Mouse (Mus musculus): ENCODE results near the gene Gm26566.

Gene Gm26566

GRCm38 (mm10) chr4:88721791-88722721 is at the start of gene Gm26566, which contains the start of gene Klhl9:
Gm26566 (plus strand) TSS chr4:88721805.
Klhl9 (minus strand) TSS chr4:88722465.
- peak; percentile 71 to 78 for DNase-seq (ENCODE audit: low read depth in 2 of 2, low spot score in 2 of 2)

- DNase-seq (ENCODE audit: low read depth in 2 of 2, low spot score in 2 of 2) = no peak
Measured at GRCm38 (mm10) chr4:88676824-88677223, 44.8 kb upstream of the Gm26566 start, which contains the start of gene Ifna16. Ifna16 (minus strand) TSS chr4:88676924.

GRCm38 (mm10) chr4:88680362-88680761 is 41.2 kb upstream of the Gm26566 start:
- peak; percentile 17 to 41 for DNase-seq (ENCODE audit: low read depth in 2 of 2, low spot score in 2 of 2)

DNA sequence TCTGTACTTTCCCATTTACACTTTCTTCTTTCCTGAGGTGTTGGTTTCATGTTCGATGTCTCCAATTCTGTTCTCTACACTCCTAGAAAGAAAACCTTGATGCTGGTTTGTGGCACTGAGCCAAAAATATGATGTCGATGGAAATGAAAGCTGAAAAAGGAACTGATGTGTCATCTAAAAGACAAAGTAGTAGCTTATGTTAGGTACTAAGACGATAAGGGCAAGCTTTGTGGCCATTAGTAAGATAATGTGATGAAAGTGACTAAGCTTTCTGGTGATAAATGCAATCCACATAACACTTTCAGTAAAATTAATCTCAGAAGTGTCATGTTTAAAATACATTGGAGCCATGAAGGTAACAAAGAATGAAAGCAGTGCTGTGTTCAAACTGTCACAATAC is 40.3 kb upstream of the Gm26566 start:
- no peak for DNase-seq (ENCODE audit: low read depth in 2 of 2, low spot score in 2 of 2)

- no peak for DNase-seq (ENCODE audit: low read depth in 2 of 2, low spot score in 2 of 2)
Measured at GRCm38 (mm10) chr4:88683812-88684211, 37.8 kb upstream of the Gm26566 start, which contains the start of gene Ifna2. Ifna2 (minus strand) TSS chr4:88683912.

DNA sequence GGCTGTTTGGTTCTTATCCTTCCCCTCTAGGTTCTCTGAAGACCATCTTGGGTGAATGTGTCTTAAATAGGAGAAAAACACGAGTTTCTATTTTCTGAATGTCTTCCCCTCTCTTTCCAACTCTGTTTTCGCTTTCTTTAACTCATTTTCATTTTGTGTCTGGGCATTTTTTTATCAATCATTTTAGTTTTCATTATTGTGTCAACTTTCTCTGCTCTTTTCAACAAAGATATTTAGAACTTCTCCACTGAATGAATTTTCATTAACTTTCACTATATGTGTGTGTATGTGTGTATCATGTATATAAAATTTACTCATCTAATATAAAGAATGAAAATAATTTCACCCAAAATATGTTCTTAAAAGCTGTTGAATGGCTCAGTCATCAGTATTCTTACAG is 30.3 kb upstream of the Gm26566 start, which contains the start of gene Ifnab:
TSS of gene Ifnab (minus strand) at position 101 of the 400 bp plus-strand sequence.
- no peak for DNase-seq (ENCODE audit: low read depth in 2 of 2, low spot score in 2 of 2)

DNA sequence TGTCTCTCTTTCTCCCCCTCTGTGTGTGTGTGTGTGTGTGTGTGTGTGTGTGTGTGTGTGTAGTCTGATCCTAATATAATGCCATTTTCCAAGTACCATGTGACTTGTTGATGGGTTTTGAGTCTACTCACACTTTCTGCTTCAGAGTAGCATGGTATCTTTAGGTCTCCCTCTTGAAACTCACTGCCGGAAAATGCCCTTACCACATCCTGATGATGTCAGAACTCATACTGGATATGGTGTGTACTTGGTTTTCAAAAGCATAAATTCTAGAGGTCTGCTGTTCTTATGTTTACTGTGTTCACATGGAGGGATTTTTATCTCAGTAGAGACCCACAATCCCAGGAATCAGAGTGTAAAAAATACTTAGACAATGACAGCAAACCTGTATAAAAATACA is 29.1 kb upstream of the Gm26566 start:
- peak; percentile 31 to 44 for DNase-seq (ENCODE audit: low read depth in 2 of 2, low spot score in 2 of 2)

- peak in 1 of 2 experiments; percentile 18 for DNase-seq (ENCODE audit: low read depth in 2 of 2, low spot score in 2 of 2)
Measured at GRCm38 (mm10) chr4:88693392-88693791, 28.2 kb upstream of the Gm26566 start.

GRCm38 (mm10) chr4:88696237-88696884 is 25.2 kb upstream of the Gm26566 start:
- DNase-seq (ENCODE audit: low read depth in 2 of 2, low spot score in 2 of 2) = peak; percentile 59 to 69

DNA sequence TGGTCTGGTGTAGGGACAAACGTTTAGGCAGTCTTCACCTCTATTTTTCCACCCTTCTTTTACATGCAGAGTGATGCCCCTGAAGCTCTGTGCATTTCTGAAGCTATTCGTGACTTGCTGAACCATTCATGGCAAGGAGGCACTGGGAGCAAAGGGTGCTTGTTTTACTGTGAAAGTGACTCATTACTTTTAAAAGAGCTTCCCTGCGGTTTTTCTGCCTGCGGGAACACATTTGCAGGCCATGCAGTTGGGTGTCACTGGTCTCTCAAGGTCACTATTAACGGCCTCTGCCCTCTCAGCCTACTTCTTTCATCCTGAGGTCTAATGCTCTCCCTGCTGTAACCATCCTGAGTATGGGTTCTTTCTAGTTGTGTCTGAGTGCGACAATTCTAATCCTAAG is 24.5 kb upstream of the Gm26566 start:
- DNase-seq (ENCODE audit: low read depth in 2 of 2, low spot score in 2 of 2) = no peak

- DNase-seq (ENCODE audit: low read depth in 2 of 2, low spot score in 2 of 2) = no peak
Measured at GRCm38 (mm10) chr4:88697753-88698152, 23.9 kb upstream of the Gm26566 start.

DNA sequence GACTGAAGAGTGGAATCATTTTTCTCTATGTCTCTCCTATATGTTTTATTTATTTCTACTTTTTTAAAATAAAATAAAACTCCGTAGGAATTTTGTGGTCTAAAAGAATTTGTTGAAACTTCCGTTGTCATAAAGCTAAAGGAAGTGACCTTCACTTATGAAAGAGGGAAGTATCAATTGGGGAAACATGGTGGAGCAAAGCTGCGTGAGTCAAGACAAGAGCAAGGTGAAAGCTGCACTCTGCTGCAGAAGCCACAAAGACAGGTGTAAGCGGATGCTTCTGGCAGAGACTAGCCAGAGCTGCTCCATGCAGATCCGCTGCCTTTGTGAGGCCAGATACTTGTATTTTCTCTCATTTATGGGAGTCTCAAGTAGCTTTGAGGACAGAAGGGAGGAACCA is 22.8 kb upstream of the Gm26566 start:
- DNase-seq (ENCODE audit: low read depth in 2 of 2, low spot score in 2 of 2) = no peak

DNA sequence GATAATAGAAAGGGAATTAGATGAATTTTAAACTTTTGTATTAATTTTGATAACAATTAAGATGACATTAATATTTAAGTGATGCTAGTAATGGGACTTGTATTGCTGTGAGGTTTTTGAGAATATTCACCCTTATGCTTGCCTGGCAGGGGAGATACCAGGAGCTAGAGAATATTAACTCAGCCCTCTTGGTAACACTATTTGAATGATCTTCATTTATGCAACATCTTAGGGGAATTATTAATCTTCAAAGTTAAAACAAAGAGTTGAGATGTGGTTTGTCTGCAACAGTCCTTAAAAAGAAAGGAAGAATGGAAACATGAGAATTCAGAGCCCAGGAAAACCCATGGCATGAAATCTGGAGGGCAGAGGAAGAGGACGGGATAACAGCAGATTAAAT is 22.3 kb upstream of the Gm26566 start:
- no peak for DNase-seq (ENCODE audit: low read depth in 2 of 2, low spot score in 2 of 2)

DNA sequence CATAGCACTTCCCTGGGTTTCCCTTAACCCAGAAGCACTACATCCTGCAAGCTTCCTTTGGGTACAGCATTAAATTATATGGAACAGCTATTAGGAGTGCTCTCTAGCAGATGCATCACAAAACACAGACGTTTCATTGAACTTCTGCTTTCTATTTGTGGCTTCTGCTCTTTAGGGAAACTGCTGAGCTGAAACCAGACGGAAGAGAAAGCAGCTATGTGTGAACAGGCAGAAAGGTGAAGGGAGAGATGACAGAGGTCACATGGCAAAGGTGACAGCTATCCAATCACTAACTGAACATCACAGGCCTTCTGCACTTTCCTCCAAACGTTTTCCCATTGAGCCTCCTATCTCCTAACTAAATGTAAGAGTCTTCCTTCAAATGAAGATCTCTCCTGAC is 15.7 kb upstream of the Gm26566 start:
- no peak for DNase-seq (ENCODE audit: low read depth in 2 of 2, low spot score in 2 of 2)

DNA sequence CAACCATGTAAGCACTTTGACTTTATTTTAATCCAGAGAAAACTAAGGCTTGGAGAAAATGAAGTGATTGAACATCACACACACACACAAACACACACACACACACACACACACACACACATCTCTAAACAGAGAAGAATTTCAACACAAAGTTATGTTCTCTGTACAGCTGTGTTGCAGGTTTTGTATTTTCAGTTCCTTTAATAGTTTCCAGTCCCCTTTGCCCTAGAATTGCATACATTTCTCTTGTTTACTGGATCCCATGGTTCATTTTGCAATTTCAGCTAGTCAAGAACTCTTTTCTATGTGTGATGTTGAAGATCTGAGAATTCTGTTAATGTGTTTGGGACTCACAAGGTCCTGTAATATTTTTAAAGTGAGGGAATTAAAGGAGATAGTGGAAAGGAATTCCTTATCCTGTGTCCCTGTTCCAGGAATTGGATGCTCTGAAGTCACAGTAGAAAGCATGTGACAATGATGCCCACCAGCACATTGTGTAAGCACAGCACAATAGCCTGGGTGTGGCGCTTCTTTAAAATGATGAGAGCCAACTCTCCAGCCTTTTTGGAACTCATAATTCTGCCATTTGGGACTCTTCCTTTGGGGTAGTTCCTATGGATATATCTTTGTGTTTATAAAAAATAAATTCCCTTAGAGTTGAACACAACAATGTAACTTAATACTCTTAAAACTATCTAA is 14.3 kb upstream of the Gm26566 start:
- DNase-seq (ENCODE audit: low read depth in 2 of 2, low spot score in 2 of 2) = no peak

- DNase-seq (ENCODE audit: low read depth in 2 of 2, low spot score in 2 of 2) = no peak
Measured at GRCm38 (mm10) chr4:88714281-88714680, 7.3 kb upstream of the Gm26566 start.

GRCm38 (mm10) chr4:88715059-88715458 is 6.5 kb upstream of the Gm26566 start:
- no peak for DNase-seq (ENCODE audit: low read depth in 2 of 2, low spot score in 2 of 2)

DNA sequence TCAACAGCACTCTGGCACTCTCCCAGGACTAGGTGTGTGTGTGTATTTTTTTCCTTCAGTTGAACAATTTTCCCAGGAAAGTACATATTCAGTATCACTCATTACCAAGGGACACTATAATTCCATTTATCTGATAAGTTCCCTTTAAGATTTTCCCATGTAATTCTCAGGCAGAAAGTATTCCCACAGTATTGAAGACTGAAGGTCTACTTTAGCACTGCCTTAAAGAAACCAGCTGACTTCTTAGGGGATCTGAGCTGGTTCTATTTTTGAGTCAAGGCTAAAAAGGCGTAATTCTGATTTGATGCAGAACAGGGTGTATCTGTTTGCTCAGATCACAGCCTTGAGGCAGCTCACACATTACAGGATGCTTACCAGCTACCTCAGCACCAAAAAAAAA is 2.9 kb upstream of the Gm26566 start:
- no peak for DNase-seq (ENCODE audit: low read depth in 2 of 2, low spot score in 2 of 2)

DNA sequence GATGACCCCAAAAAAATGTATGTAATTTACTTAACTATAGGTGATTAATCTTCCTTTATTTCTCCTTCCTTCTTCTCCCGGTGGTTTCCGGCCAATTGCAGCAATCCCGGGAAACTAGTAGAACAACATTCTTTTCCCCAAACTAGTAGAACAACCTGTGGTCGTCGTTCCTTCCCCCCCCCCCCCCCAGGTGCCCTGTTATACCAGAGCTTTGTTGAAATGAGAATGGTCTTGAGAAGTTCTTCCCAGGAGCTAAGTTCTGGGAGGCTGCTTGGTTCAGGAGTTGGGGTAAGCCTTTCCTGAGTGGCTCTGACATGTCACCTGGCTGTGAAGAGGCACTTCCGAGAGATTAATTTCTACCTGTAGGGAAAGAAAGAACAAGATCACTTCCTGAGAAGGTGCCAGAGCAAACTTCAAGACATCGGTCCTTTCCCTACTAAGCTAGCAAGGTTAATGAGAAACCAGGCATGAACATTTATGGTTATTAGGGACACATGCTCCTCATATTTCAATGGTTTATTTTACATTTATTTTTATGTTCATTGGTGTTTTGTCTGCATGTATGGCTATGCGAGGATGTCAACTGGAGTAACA is 2.0 kb downstream of the Gm26566 start:
- DNase-seq (ENCODE audit: low read depth in 2 of 2, low spot score in 2 of 2) = no peak

DNA sequence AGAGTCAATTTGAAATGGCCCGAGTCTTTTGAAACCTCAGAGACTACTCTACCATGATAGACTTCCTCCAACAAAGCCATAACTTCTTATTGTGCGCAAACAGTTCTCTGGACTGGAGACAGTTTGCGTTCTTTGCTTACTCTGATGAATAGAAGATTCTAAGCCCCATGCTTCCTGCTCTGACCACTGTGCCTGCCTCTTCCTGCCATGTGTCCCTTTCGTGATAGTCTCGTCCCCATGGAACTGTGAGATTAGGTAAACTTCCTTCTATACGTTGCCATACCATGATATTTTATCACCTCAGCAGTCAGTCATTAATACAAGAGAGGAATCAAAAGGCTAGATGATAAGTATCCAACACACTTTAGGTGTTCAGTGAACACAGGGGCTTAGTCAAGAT is 5.1 kb downstream of the Gm26566 start:
- no peak for DNase-seq (ENCODE audit: low read depth in 2 of 2, low spot score in 2 of 2)

DNA sequence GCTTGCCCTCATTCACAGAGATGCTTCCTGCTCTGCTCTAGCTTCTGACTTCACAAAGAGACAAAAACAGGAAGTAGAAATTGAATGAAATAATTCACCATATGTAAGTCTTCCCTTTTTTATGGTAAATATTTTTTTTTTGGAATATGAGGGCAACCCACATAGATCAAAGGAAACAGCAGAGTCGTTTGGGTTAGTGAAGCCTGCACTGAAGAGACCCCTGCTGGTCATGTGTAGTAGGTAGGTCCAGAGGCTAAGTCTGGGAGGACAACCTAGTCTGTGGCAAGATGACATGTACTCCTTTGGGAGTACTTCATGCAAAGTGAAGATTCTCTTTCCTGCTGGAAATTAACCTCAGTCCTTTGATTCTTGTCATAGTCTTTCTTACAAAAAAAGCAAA is 5.7 kb downstream of the Gm26566 start:
- peak in 1 of 2 experiments; percentile 39 for DNase-seq (ENCODE audit: low read depth in 2 of 2, low spot score in 2 of 2)

All from CD8-positive naive resting alpha-beta T cell, adult 2 months (primary cell).